Mouse (Mus musculus) spleen, postnatal 36 days (tissue): ENCODE data around the gene Zfp667.

Source experiments
- DNase-seq, 2 experiments: peaks; one replicate each; pipeline ENCODE4 v3.0.0; 2022; ENCODE audit warnings: low spot score in 2 of 2, mixed read lengths in 1 of 2

The Zfp667 gene

GRCm38 (mm10) chr7:6330458-6331232, 44.3 kb downstream of the Zfp667 start:
- DNase-seq, result peak in 1 of 2 experiments; percentile 1

- DNase-seq, result peak; percentile 80 to 81
These were observed 45.0 kb downstream of the Zfp667 start, which contains the start of gene Zfp583 for GRCm38 (mm10) chr7:6331233-6331956. TSS of gene Zfp583 (minus strand) at chr7:6331285.

GRCm38 (mm10) chr7:6339865-6340264, 53.5 kb downstream of the Zfp667 start:
- no peak for DNase-seq

GRCm38 (mm10) chr7:6343501-6344071, 57.2 kb downstream of the Zfp667 start, which contains the start of gene Gm3854:
TSS of gene Gm3854 (plus strand) at chr7:6343759.
- DNase-seq, result peak; percentile 14 to 27

GRCm38 (mm10) chr7:6344124-6344523, 57.7 kb downstream of the Zfp667 start:
- DNase-seq, result no peak
